Mouse (Mus musculus) mouse trophoblast stem cell (cell line): ENCODE measurements around the gene Card19.

Source experiments
- in situ Hi-C, 2 experiments: fragments of 300-500 bp; cut with MseI, MboI; formaldehyde crosslinking; loops; 2 replicates in 1 of 2; 3 replicates in 1 of 2; pipeline ENCODE4 v1.15.1; 2025

The Card19 gene

DNA sequence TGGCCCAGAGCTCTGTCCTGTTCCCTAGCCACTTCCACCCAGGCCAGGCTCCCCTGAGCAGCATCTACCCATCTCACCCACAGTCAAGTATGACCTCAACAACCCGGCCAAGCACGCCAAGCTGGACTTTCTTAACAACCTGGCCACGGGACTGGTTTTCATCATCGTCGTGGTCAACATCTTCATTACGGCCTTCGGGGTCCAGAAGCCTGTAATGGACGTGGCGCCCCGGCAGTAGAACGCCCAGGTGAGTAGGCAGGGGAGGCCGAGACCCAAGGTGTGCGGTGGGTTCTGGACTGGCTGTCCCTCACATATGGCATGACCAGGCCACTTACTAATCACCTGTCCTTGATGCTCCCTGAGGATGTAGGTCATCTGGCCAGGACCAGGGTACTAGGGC is 21.0 kb downstream of the Card19 start:
- in situ Hi-C loops = no loop called here

DNA sequence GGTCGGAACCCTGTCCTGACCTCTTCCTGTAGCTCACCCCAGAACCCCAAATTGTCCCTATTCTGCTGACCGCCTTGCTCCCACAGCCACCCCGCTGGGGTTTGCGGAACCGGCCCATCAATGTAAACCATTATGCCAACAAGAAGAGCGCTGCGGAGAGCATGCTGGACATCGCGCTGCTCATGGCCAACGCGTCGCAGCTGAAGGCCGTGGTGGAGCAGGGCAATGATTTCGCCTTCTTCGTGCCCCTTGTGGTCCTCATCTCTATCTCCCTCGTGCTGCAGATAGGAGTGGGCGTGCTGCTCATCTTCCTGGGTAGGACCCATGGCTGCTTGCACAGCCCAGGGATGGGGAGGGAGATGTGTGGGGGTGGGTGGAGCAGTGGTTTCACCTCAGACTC is 22.2 kb downstream of the Card19 start:
- in situ Hi-C loops = no loop called here

DNA sequence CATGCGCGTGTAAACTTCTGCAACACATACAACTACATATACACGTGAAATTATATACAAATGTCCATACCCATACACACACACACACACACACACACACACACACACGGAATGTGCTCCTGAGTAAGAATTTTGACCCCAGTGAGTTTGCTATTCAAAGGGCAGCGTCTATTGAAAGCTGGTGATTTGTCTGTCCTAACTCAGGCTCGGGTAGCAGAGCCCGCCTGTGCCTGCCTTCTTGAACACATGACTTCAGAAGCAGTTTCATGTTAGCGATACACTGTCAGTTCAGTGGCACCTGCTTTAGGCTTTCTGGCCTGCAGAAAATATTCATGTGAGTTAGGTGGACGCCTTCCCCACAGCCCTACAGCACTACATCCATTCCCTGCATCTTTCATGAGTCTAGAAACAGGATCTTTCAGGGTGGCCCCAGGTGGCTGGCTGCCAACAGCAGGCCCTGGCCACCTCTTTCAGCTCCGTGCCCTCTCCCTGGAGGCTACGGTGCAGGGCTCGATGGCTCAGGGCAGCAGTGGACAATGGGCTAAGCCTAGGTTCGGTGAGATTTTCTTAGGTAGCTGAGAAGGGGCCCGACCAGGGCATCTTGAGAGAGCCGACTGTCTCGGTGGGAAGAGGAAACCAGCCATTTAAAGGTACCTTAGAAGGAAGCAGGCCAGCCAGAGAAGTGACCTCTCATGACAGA is 23.5 kb downstream of the Card19 start:
- in situ Hi-C loops = no loop called here

DNA sequence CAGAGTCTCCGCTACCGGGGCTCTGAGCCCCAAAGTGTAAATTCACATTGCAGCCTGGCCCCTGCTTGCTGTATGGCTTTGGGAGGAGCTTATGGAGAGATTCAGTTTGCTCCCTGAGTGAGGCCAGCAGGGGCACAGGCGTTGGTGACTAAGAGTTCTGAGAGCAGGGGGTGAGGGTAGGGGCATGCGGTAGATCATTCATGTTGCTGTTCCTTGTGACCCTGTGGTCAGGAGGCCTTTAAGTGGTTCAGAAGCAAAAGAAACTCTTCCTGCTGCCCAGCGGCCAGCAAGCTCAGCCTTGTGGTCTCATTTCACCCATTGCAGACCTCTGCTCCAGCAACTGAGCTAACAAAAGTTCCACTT is 24.2 kb downstream of the Card19 start:
- in situ Hi-C loops = no loop called here

DNA sequence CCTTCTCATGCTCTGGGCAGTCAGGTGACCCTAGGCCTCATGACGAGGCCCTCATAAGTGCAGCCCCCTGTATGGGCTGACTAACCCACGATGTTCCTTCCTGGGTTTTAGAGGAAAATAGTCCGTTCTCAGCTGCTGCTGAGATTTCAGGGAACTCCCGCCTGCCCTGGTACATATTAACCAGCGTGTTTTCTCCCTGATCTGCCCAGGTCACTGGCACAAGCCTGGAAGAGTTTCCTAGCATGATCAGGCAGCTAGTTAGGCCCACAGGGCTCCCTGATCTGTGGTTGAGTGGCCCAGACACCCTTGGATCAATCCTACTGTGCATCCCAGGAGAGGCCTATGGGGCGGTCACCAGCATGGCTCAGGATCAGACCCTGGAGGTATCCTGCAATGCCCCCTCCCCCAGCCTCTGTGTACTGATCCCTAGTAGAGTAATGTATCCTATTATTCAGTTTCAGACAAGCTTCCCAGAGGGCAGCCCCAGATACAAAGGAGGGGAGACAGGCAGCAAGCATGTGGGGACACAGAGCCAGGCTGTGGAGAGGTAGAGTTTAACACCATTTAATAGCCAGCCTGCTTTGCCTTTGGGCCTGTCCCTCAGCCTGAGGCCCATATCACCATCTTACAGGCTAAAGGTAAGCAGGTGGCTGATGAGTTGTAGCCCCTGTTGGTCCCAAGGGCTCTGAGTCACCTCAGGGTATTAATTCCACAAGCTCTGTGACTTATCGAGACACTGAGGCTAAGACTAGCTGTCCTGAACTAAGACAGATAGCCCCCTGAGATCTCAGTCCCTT is 24.8 kb downstream of the Card19 start:
- in situ Hi-C loops = no loop called here

DNA sequence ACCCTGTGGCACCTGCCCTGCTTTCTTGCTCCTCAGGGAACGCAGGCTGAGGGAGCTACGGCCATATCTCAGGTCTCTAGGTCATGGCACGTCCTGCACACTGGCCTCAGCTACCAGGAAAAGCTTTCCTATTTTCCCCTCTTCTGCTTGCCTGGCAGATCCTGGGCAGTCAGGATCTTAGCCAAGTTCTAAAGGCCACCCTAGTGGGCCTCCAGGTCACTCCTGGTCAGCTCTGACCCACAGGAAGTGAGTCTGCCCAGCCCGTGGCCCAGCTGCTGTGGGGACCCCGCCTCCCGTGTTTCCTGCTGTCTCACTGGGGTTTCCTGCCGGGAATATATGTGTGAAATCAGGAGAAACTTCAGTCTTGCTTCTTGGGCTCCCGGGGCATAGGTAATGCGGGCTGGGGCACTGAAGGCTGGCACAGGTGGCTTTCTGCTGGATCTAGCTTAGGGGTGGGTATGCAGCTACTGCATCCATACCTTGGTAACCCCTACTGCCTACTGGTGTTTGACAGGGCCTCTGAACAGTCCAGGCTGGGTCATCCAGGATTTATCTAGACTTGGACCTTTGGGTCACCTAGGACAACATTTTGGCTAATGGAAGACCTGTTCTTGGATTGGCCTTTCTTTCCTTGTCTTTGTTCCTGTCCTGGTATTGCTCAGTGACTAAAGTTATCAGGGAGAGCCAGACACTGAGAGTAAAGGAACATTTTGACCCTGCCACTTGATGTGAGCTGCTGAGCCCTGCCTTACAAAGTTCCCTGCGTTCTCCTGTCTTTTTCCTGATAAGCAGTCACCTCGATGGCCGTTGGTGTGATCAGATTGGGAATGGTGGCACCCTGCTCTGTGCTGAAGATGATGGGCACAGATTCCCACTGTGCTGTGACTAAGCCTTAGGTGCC is 25.6 kb downstream of the Card19 start:
- in situ Hi-C loops = no loop called here

DNA sequence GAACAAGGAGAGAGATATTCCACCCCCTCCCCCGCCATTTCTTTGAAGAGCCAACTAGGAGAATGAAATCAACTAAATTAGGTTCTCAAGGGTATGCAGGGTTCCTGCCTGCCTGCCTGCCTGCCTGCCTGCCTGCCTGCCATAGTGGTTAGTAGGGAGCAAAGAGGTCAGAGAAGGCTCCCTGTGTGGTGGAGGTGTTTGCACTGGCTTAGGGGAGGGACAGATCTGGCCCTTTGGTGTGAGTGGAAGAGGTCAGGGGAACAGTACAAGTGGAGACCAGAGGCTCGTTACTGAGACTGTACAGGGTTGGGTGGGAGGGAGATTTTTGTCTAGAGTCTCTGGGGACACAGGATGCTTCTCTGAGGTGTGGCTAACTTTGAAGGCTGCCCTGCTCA is 26.9 kb downstream of the Card19 start:
- in situ Hi-C loops = no loop called here

DNA sequence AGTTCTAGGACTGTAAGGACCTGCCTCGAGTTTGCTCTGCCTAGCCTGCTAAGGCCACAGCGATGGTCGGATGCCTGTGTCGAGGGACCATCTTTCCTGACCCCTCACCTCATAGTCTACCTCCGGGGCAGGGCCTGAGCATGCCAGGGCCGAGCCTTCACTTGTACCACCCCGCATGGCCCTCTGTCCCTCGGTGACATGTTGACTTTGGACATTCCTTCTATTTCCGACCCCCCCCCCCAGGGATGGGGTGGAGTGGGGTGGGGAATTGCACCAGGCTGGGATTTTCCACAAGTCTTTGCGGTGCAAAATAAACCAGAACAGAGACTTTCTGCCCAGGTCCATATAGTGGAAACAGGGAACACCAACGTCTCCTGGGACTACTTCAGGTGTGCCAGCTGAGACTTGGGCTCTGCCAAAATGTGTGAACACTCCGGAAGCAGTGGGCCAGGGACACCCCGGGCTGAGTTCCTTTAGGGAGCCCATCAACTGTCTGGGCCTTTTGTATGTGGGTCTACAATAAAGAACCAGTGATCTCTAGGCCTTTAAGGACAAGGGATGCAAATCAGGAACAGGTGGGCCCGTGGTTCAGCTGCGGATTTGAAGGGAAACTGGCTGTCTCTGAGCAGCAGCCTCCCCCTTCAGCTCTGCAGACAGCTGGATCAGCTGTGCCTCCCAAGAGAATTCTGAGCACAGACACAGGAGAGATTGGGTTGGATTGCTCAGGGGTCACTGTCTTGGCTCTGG is 27.4 kb downstream of the Card19 start:
- in situ Hi-C loops = no loop called here

DNA sequence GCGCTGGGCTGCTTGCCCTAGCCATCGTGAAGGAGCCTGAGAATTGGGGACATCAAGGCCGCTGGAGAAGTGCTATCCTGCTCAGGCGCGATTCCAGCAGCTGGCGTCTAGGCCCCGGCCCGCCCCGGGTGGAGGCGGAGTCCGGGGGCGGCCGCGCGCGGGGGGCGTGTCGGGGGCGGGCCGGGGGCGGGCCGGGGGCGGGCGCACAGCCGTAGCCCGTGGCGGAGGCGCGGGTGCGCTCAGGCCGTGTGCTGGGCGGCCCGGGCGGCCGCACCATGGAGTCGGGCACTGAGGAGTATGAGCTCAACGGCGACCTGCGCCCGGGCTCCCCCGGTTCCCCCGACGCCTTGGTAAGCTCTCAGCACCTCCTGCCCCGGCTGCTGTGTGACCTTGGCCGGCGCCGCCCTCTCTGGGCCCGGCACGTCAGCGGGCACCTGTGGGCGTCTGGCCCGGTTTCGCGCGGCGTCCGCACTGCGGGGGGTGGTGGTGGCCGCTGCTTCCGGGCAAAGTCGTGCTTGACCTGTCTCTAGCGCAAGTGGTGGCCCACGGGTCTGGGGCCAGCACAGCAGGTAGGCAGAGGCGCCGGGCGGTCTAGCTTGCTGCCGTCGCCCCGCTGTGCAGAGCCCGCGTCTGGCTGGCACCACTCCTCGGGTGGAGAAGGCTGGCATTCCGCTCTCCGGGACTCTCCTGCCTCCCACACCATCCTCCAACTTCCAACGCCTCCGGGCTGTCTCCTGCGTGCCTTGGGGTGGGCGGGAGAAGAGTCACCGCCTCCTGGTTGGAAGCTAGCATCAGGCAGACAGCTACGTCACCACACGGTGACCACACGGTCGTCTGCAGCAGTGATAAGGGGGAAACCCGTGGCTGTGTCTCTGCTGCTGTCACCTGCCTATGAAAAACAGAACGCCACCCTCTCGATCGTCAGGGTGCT is 28.3 kb downstream of the Card19 start, which contains the start of gene Ninj1:
Gene Ninj1 (plus strand): TSS at position 198 of the 931 bp plus-strand sequence.
- in situ Hi-C loops = no loop called here

DNA sequence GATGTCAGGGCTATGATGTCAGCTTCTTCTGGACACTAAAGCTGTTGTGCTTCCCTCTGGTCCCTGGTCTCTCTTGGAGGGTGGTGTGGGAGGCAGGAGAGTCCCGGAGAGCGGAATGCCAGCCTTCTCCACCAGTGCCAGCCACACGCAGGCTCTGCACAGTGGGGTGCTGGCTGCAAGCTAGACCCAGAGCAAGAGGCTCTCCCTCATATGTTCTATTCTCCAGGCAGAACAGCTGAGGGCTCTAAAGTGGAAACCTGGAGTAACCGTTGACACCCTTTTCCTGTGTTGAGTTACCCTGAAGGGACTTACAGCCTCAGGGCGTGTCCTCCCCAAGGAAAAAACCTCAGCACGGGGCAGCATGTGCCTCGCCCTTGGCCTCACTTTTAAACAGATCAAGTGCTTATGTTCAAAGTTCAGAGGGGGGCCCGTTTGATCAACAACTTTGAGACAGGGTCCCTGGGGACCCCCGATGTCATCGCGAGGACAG is 29.0 kb downstream of the Card19 start:
- in situ Hi-C loops = no loop called here

DNA sequence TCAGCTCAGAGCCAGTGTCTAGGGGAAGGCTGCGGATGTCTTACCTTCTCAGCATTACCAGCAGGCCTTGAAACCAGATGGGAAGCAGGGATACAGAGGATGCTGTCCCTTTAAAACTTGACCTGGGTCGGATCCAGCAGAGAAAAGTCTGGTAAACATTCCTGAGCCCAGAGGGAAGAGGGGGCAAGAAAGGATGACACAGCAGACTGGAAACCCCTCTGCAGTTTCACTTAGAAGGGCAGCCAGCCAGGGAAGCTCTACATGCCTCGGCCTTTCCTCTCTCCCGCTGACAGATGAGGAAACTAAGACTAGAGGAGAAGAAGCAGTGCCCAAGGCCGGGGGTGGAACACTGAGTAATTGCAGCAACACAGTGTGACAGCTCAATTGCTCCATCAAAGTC is 32.2 kb downstream of the Card19 start:
- in situ Hi-C loops = no loop called here

DNA sequence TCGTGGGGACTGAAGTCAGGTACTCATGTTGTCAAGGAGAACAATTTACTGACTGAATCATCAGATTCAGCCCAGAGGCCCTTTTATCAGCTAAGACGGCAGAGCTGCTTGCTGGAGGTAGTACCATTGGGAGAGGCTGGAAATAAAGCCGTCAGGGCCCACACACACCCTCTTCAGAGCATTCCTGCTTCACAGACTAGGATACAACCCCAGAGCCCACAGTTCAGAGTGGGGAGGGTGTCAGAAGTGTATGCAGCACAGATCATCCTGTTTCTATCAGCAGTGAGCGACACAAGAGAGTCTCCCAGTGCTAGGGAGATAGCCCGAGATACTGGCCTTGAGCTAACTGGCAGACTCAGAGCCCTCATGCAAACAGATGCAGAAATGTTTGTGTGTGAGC is 32.7 kb downstream of the Card19 start:
- in situ Hi-C loops = no loop called here

DNA sequence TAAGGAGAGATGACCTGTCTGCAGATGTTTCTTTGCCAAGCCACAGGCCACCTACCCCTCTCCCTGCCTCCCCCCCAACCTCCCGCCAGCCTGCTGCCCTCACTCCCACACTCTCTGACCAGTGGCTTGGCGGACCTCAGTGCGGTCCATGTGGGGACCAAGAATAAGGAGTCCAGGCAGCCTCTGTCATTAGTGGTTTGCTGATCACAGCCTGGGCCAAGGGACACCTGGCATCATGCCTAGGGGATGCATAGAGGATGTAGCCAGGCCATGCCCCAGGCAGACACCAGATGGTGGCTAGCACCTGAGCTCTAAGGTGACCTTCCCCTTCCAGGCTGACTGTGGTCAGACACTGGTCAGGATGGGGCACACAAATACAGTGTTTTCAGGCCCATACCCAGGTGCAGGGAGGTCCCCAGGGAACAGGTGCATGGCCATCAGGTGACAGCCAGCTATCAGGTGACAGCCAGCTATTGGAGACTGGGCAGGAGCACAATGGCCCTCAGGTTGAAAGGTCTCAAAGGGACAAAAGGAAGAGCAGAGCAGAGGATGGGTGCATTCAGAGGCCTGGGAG is 34.3 kb downstream of the Card19 start:
- in situ Hi-C loops = no loop called here

DNA sequence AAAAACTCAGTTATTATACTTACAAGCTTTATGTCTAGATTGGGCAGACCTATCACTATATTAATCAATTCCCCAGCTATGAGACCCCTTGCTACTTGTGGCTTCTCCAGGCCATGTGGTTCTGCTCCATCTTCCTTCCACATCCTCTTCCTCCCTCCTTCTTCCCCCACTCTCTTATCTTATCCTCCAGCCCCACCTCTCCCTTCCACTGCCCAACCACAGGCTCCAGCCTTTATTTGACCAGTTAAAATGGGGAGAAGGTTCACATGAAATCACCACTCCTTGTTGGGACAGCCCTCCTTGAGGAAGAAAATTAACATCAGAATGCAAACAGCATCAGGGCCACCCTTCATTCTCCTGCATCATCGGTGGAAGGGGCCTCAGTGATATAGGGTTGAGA is 35.1 kb downstream of the Card19 start:
- in situ Hi-C loops = no loop called here

DNA sequence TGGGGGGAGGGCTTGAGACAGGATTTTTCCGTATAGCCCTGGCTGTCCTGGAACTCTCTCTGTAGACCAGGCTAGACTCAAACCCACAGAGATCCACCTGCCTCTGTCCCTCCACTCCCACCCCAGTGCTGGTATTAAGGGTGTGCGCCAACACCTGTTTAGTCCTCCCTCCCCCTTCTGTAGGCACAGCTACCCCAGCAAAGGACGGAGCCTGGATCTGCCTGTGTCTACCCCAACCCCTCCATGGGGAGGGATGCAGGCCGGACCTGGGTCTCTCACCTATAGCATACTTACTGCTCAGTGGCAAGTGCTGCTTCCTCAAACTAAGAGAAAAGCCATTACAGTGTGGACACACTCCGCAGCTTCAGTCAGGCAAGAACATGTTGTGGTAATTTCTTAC is 35.6 kb downstream of the Card19 start:
- in situ Hi-C loops = no loop called here

DNA sequence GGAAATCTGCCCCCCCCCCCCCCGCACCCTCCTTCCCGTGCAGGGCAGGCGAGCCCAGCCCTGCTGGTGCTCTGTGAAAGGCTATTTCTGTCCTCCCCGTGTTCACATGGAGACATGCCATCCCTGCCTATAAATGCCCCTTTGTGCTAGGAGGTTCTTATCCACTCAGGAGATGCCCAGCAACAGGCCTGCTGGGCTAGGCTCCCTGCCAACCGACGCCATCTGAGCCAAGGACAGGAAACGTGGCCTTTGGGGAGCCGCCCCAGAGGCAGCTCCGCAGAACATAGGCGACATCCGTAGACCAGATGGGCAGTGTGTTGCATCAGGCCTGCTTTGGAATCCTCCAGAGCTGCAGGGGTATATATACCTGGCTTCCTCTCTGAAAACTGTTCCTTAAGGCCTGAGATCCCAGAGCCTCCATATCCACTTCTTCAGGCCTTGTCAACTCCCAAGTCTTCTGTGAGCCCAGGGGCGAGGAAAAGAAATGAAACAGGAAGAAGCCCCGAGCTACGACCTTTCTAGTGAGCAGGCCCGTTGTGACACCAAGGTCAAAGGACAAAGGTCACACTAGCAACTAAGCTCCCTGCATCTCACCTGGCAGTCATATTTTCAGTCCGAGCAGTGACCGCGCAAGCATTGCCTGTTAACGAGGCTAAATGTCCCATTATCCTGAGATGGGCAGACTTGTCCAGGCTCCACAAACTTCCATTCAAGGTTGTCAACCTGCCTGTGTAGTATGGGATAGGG is 36.8 kb downstream of the Card19 start:
- in situ Hi-C loops = no loop called here

DNA sequence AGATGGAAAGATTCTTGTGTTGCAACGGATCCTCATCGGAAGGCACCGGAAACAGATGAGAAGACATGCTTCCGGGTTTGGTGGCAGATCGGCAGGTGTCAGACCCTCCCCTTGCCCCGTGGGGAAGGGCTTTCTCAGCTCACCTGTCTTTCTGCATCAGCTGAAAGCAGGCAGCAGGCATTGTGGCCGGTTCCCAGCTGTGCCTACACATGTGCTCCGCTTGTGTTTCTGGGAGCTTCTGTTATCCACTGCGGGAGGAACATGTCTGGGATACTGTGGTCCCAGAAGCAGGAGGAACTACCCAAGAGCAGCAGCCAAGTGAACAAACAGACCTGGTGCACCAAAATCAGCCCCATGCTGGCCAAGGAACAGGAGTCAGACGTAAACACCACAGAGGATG is 40.3 kb downstream of the Card19 start:
- in situ Hi-C loops = no loop called here

DNA sequence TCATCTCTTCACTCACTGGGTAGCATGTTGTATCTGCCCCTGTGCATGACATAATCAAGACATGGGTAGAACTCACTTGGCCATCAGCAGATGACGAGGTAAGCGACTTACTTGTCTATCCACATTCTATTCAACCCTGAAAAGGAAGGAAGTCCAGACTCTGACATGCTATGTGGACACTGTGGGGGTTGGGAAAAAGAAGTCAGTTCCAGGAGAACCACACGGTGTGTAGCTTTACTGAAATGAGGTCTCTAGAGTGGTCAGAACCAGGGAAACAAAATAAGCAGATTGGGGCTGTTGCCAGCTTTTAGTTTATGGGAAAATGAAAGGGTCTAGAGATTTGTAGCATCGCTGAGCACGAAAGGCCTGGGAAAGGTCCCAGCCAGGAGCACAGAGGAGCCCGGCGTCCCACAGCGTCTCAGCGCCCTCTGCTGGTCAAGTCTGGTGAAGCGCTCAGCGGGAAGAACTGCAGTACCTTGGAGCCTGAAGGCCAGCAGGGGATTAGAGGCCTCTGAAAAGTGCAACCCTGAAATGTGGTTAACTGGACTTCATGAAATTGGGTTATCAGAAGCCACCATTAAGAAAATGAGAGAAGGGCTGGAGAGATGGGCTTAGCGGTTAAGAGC is 42.8 kb downstream of the Card19 start:
- in situ Hi-C loops = no loop called here

DNA sequence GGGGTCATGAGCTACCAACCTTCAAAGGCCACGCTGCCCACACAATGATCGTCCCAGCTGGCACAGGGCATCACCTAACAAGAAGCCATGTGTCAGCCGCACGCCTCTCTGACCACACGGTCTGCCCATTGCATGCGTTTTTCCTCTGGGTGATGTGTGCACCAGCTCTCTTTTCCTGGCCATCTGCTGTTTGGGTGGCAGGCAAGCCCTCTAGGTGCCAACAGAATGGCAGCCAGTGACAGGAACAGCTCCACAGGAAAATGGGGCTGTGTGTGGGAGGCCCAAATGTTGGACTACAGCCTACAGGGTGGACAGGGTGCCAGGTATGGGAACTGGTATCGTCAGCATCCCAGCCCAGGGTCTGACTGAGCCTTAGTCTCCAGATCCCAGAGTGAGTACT is 43.5 kb downstream of the Card19 start:
- in situ Hi-C loops = no loop called here
